Mouse (Mus musculus) stomach, postnatal 0 days (tissue): ENCODE data around the gene Kcnmb4. TPM values are rescaled to one million over a fixed set of nuclear protein-coding genes. Genes with fewer than 3 reads are reported as not detected.

Experiments used
- ATAC-seq: fragments of 200-750 bp; cut with Nextera tagmentation; 2 replicates; pipeline ENCODE4 v1.8.0; 2017; ENCODE audit not compliant: low FRiP score, low TSS enrichment
- DNase-seq: peaks from one replicate; pipeline ENCODE4 v3.0.0-alpha.2; 2016; ENCODE audit warnings: low spot score
- H3K27ac ChIP-seq: fragments of 300-500 bp; sonication (generic); replicated peaks from 2 replicates; pipeline ENCODE4 v1.5.1; 2014; ENCODE audit warnings: mild to moderate bottlenecking, control low read depth
- H3K27me3 ChIP-seq: fragments of 300-500 bp; sonication (generic); 2 replicates; pipeline ENCODE4 v1.6.1; 2014; ENCODE audit warnings: low read length; ENCODE audit not compliant: control insufficient read depth, insufficient read depth
- H3K36me3 ChIP-seq: fragments of 300-500 bp; sonication (generic); 2 replicates; pipeline ENCODE4 v1.6.1; 2014; ENCODE audit warnings: low read length, mixed read lengths; ENCODE audit not compliant: control insufficient read depth, insufficient read depth
- H3K4me1 ChIP-seq: fragments of 300-500 bp; sonication (generic); replicated peaks from 2 replicates; pipeline ENCODE4 v1.6.1; 2014; ENCODE audit warnings: antibody characterized with exemption; ENCODE audit not compliant: control insufficient read depth, insufficient read depth
- H3K4me2 ChIP-seq: fragments of 300-500 bp; sonication (generic); replicated peaks from 2 replicates; pipeline ENCODE4 v1.6.1; 2014; ENCODE audit warnings: low read depth, mild to moderate bottlenecking, control low read depth, moderate library complexity
- H3K4me3 ChIP-seq: fragments of 300-500 bp; sonication (generic); 2 replicates; pipeline ENCODE4 v1.5.1; 2014; ENCODE audit warnings: low read depth, low read length, control low read depth
- H3K9ac ChIP-seq: fragments of 300-500 bp; sonication (generic); 2 replicates; pipeline ENCODE4 v1.6.1; 2014; ENCODE audit warnings: mild to moderate bottlenecking, low read length, control low read depth, mixed read lengths
- H3K9me3 ChIP-seq: fragments of 300-500 bp; sonication (generic); 2 replicates; pipeline ENCODE4 v1.6.1; 2016; ENCODE audit warnings: low read length; ENCODE audit not compliant: control insufficient read depth
- CTCF ChIP-seq: IDR thresholded peaks from 2 replicates; pipeline ENCODE4 v1.5.1; 2016; ENCODE audit warnings: antibody characterized with exemption, low read depth, mild to moderate bottlenecking, moderate library complexity
- EP300 ChIP-seq: optimal IDR thresholded peaks from 2 replicates; pipeline ENCODE3; 2016; ENCODE audit warnings: antibody characterized with exemption
- WGBS: fragments of 180-500 bp; shearing (Covaris S2); extraction: QIAGEN DNeasy Blood & Tissue Kit; methylation state at CpG from one replicate; pipeline ENCODE4 v1.1.7; 2014; 5-methylcytosine and 5-hydroxymethylcytosine counted together
- polyA plus RNA-seq: library from polyadenylated mRNA; unstranded; fragments of >200 nt; fragmentation: Nextera tagmentation; extraction: Ambion mirVana; gene quantifications from 2 replicates; pipeline ENCODE4 v1.2.1, GENCODE M21; 2015

The Kcnmb4 gene
- polyA plus RNA-seq, 1 experiment from 2014 or later = 1.8 TPM

DNA sequence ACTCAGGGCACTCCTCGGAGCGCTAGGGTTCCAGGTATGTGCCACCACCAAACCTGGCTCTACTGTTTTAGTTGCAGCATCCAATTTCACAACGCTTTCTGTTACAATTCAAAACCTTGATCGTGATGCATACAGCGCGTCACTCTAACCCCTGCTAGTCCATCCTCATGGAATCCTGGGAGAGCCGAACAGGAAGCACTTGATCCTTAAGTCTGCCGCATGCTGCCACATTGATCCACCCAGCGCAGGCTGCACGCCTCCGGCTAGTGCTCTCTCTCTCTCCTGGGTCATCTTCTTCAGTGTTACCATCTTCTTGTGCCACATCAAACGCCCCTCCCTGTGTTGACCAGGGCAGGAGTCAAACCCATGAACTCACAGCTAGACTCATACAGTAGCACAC lies 25.5 kb downstream of the Kcnmb4 start:
- 97% methylated on average over 12 of the region's 12 CpGs for WGBS
- H3K9me3 ChIP-seq = no peaks in the 10 kb centered on the region
- TF ChIP-seq CTCF (no peak), EP300 (no peak)
- H3K27me3 ChIP-seq = no peaks in the 10 kb centered on the region
- H3K36me3 ChIP-seq = no peaks in the 10 kb centered on the region
- no peak overlapping the region for H3K9ac ChIP-seq
- H3K4me2 ChIP-seq = no peak overlapping the region
- H3K4me3 ChIP-seq = no peak overlapping the region
- H3K27ac ChIP-seq = no peak overlapping the region
- DNase-seq = no peak
- H3K4me1 ChIP-seq = no peaks in the 10 kb centered on the region
- ATAC-seq = no peak

DNA sequence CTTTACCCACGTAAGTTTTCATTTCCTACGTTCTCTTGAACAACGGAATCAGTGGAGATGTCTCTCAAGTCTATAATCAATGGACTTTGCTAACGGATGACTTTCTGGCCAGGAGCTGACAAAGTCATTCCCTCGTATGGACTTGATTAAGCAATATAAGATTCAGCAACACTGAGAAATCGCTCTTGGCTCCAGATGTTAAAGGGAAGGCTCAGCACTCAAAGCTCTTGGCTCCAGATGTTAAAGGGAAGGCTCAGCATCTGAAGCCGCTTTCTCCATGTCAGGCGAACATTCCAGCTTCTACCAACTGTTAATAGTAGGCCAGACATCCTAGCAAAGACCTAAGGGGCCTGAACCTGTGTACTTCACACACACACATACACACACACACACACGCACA lies 26.5 kb downstream of the Kcnmb4 start:
- H3K27ac ChIP-seq = no peak overlapping the region
- no peak overlapping the region for H3K9ac ChIP-seq
- DNase-seq (no peak), ATAC-seq (no peak)
- TF ChIP-seq EP300 = no peak
- no peak for TF ChIP-seq CTCF
- no peaks in the 10 kb centered on the region for H3K9me3 ChIP-seq
- WGBS = 83% methylated on average over 9 of the region's 9 CpGs
- H3K36me3 ChIP-seq = no peaks in the 10 kb centered on the region
- H3K4me2 ChIP-seq = no peak overlapping the region
- H3K27me3 ChIP-seq = no peaks in the 10 kb centered on the region
- no peaks in the 10 kb centered on the region for H3K4me1 ChIP-seq
- H3K4me3 ChIP-seq = no peak overlapping the region

DNA sequence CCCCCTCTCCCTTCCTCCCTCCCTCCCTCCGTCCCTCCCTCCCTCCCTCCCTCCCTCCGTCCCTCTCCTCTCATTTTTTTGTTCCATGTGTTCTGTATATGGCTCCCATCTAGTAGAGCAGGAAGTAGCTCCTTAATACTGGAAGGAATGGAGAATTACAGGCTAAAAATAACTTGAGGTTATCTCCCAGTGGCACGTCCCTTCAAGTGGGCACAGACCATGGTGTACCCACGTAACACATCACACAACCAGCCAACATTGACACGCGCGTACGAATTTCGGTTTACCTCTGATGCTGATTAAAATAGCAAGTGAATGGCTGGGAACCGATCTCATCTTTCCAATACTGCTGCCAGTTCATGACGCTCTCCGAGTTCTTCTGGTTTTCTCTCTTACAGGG lies 27.6 kb downstream of the Kcnmb4 start:
- no peak overlapping the region for H3K4me2 ChIP-seq
- H3K27ac ChIP-seq = no peak overlapping the region
- H3K4me3 ChIP-seq = no peak overlapping the region
- H3K9me3 ChIP-seq = no peaks in the 10 kb centered on the region
- TF ChIP-seq CTCF = no peak
- no peak for TF ChIP-seq EP300
- no peaks in the 10 kb centered on the region for H3K27me3 ChIP-seq
- no peak overlapping the region for H3K9ac ChIP-seq
- DNase-seq = no peak
- ATAC-seq = no peak
- H3K36me3 ChIP-seq = no peaks in the 10 kb centered on the region
- no peaks in the 10 kb centered on the region for H3K4me1 ChIP-seq
- WGBS = 90% methylated on average over 10 of the region's 12 CpGs

DNA sequence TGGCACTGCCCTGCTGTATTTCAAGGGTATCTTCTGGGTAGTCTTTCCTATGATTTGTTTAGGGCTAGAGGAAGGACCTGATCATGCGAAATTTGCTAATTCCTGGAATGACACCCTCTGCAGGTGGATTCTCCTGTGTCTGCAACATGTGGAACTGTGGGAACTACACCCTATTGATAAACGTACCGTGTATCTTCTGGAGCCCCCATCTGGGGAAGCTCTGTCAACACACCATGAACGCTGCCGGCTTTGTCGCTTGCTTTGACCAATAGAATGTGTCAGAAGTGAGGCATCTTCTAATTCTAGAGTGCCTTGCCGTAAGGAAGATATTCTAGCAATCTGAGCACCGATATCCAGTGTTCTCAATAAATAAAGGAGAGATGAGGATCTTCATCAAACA lies 28.9 kb downstream of the Kcnmb4 start:
- Histone ChIP-seq H3K36me3 (no peaks in the 10 kb centered on the region), H3K27me3 (no peaks in the 10 kb centered on the region), H3K4me1 (no peaks in the 10 kb centered on the region), H3K9ac (no peak overlapping the region), H3K4me3 (no peak overlapping the region), H3K27ac (no peak overlapping the region), H3K9me3 (no peaks in the 10 kb centered on the region), H3K4me2 (no peak overlapping the region)
- no peak for DNase-seq
- ATAC-seq = no peak
- TF ChIP-seq CTCF (no peak), EP300 (no peak)
- WGBS = 91% methylated on average over 8 of the region's 8 CpGs

DNA sequence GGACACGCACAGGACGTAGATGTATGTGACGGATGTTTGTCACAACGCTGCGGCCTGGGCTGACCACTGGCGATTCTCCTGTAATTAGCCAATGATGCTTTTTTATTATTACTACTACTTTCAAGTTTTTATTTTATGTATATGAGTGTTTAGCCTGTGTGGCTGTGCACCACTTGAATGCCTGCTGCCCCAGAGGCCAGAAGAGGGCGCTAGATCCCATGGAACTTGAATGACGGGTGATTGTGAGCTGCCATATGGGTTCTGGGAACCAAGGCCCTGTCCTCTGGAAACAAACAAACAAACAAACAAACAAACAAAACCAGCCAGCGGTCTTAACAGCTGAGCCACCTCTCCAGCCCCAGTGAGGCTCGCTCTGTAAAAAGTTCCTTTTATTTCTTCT lies 29.3 kb downstream of the Kcnmb4 start:
- H3K9me3 ChIP-seq = no peaks in the 10 kb centered on the region
- no peaks in the 10 kb centered on the region for H3K36me3 ChIP-seq
- H3K27me3 ChIP-seq = no peaks in the 10 kb centered on the region
- WGBS = 93% methylated on average over 10 of the region's 10 CpGs
- no peak overlapping the region for H3K4me3 ChIP-seq
- H3K27ac ChIP-seq = no peak overlapping the region
- no peak overlapping the region for H3K9ac ChIP-seq
- 0 out of 2 replicates have a peak, but pooled peaks have one; percentile 7 for TF ChIP-seq CTCF
- TF ChIP-seq EP300 = no peak
- DNase-seq = no peak
- ATAC-seq = no peak
- H3K4me1 ChIP-seq = no peaks in the 10 kb centered on the region
- no peak overlapping the region for H3K4me2 ChIP-seq

DNA sequence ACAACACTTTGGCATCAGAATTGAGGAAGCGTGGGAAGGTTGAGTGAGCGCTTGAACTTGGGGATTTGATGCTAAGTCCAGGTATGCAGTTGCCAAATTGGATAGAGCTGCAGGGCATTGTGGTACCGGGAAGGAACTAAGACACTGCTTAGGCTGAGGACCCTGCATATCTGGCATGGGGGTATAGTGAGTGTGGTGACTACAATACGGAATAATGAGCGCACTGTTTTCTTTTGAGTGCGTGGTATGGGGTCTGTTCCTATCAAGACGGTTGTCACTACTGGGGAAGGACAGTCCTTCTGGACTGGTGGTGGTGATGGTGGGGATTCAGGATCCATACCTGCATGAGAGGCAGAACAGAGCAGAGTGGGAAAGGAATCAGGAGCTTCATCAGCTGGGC lies 32.7 kb downstream of the Kcnmb4 start:
- no peaks in the 10 kb centered on the region for H3K4me1 ChIP-seq
- no peak overlapping the region for H3K4me2 ChIP-seq
- no peak for TF ChIP-seq EP300
- no peak for TF ChIP-seq CTCF
- H3K36me3 ChIP-seq = no peaks in the 10 kb centered on the region
- H3K9ac ChIP-seq = no peak overlapping the region
- no peaks in the 10 kb centered on the region for H3K9me3 ChIP-seq
- H3K27me3 ChIP-seq = no peaks in the 10 kb centered on the region
- 96% methylated on average over 7 of the region's 7 CpGs for WGBS
- no peak for DNase-seq
- H3K4me3 ChIP-seq = no peak overlapping the region
- ATAC-seq = no peak
- H3K27ac ChIP-seq = no peak overlapping the region
